Mouse (Mus musculus): ENCODE measurements at regions not wholly inside any gene's neighbourhood (a gene's known extent, or its start where the extent isn't known, plus 50 kb on each side); places are given as distances from the start of the nearest gene placed in this dataset.

DNA sequence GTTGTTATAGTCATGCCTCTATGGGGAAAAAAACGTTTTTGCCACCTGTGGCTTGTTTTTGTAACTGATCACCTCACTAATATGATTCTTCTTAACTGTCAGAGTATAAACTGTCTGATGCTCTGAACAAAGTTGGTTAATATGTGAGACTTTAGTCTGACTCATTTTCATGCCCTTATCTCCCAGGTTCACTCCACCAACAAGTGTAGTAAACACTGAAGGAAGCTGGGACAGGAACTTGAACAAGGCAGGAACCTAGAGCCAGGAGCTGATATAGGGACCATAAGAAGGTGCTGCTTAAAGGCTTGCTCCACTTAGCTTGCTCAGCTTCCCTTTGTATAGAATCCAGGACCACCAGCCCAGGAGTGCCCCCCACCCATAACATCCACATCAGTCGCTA is 124.0 kb upstream of the Itga4 start:
- TF ChIP-seq CTCF (IDR thresholded peaks at IDR 0.05; ENCODE audit: control insufficient read depth, insufficient read depth, insufficient read length) (no peak), CEBPB (IDR thresholded peaks at IDR 0.05; ENCODE audit: low read depth) (no peak)

All from C2C12 (cell line).